Mouse (Mus musculus): Measurements from ENCODE around the gene Odf3. TPM values are rescaled to one million over a fixed set of nuclear protein-coding genes. Genes with fewer than 3 reads are reported as not detected.

Gene Odf3
- polyA plus RNA-seq, 1 experiment from 2014 or later: not detected

- TF ChIP-seq EP300 (optimal IDR thresholded peaks at IDR 0.05) (no peak), CTCF (IDR thresholded peaks at IDR 0.05; ENCODE audit: low read depth) (no peak)
- 83% methylated on average over 10 of the region's 10 CpGs for WGBS
- Histone ChIP-seq H3K27ac (replicated peaks) (no peak overlapping the region), H3K4me3 (ENCODE audit: low read depth, low read length) (no peak overlapping the region), H3K9me3 (ENCODE audit: control insufficient read depth, low read length) (no peaks in the 10 kb centered on the region), H3K27me3 (ENCODE audit: control insufficient read depth, insufficient read depth, low read length) (no peaks in the 10 kb centered on the region), H3K4me1 (replicated peaks; ENCODE audit: control insufficient read depth, insufficient read depth) (no peaks in the 10 kb centered on the region), H3K36me3 (ENCODE audit: control insufficient read depth, insufficient read depth, low read length) (no peaks in the 10 kb centered on the region), H3K4me2 (replicated peaks; ENCODE audit: low read depth) (no peak overlapping the region), H3K9ac (ENCODE audit: low read length) (no peak overlapping the region)
- no peak for DNase-seq (ENCODE audit: low spot score)
- ATAC-seq (ENCODE audit: low FRiP score, low TSS enrichment): no peak
Observed at GRCm38 (mm10) chr7:140846676-140847075, 929 bp upstream of the Odf3 start.

GRCm38 (mm10) chr7:140848591-140848990 lies 986 bp downstream of the Odf3 start:
- Histone ChIP-seq H3K9ac (ENCODE audit: low read length) (no peak overlapping the region), H3K4me2 (replicated peaks; ENCODE audit: low read depth) (no peak overlapping the region)
- WGBS: 90% methylated on average over 10 of the region's 10 CpGs

DNA sequence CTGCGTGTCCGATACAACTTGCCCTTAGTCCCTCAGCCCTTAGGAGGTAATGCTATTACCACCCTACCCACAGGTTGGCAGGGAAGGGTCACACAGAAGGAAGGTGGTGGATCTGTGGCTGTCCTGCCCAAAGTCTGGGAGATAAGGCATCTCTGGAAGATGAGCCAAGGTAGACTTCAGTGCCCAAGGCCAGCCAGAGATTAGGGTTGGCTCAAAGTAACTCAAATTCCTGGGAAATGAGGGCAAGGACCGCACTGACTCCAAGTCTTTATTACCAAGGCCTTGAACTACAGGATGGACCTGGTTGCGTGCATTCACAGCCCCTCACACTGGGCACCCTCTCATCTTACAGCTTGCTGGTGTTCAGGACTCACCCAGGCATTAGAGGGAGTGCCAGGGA lies 4.3 kb downstream of the Odf3 start:
- Histone ChIP-seq H3K4me1 (replicated peaks; ENCODE audit: control insufficient read depth, insufficient read depth) (0 out of 2 replicates have a peak, but pooled peaks cover 5% of the 10 kb centered on the region), H3K27ac (replicated peaks) (no peak overlapping the region), H3K27me3 (ENCODE audit: control insufficient read depth, insufficient read depth, low read length) (no peaks in the 10 kb centered on the region), H3K9ac (ENCODE audit: low read length) (no peak overlapping the region), H3K9me3 (ENCODE audit: control insufficient read depth, low read length) (no peaks in the 10 kb centered on the region), H3K36me3 (ENCODE audit: control insufficient read depth, insufficient read depth, low read length) (peaks cover 16% of the 10 kb centered on the region; the same call in 1 of the 2 replicates), H3K4me3 (ENCODE audit: low read depth, low read length) (no peak overlapping the region), H3K4me2 (replicated peaks; ENCODE audit: low read depth) (no peak overlapping the region)
- ATAC-seq (ENCODE audit: low FRiP score, low TSS enrichment) (no peak), DNase-seq (ENCODE audit: low spot score) (no peak)
- WGBS: 94% methylated on average over 4 of the region's 4 CpGs
- no peak for TF ChIP-seq EP300 (optimal IDR thresholded peaks at IDR 0.05)
- no peak for TF ChIP-seq CTCF (IDR thresholded peaks at IDR 0.05; ENCODE audit: low read depth)

More at GRCm38 (mm10) chr7:140848591-140848990, 986 bp downstream of the Odf3 start:
- DNase-seq (ENCODE audit: low spot score) (no peak), ATAC-seq (ENCODE audit: low FRiP score, low TSS enrichment) (no peak)
- Histone ChIP-seq H3K4me3 (ENCODE audit: low read depth, low read length) (no peak overlapping the region), H3K9me3 (ENCODE audit: control insufficient read depth, low read length) (no peaks in the 10 kb centered on the region), H3K27me3 (ENCODE audit: control insufficient read depth, insufficient read depth, low read length) (no peaks in the 10 kb centered on the region), H3K36me3 (ENCODE audit: control insufficient read depth, insufficient read depth, low read length) (peaks cover 9% of the 10 kb centered on the region; the same call in 1 of the 2 replicates), H3K27ac (replicated peaks) (no peak overlapping the region), H3K4me1 (replicated peaks; ENCODE audit: control insufficient read depth, insufficient read depth) (no peaks in the 10 kb centered on the region)
- TF ChIP-seq CTCF (IDR thresholded peaks at IDR 0.05; ENCODE audit: low read depth) (no peak), EP300 (optimal IDR thresholded peaks at IDR 0.05) (no peak)

- Histone ChIP-seq H3K9ac (ENCODE audit: low read length) (no peak overlapping the region), H3K4me3 (ENCODE audit: low read depth, low read length) (no peak overlapping the region), H3K36me3 (ENCODE audit: control insufficient read depth, insufficient read depth, low read length) (peaks cover 16% of the 10 kb centered on the region; the same call in 1 of the 2 replicates), H3K4me1 (replicated peaks; ENCODE audit: control insufficient read depth, insufficient read depth) (peaks cover 10% of the 10 kb centered on the region; the same call in 1 of the 2 replicates), H3K4me2 (replicated peaks; ENCODE audit: low read depth) (no peak overlapping the region), H3K27ac (replicated peaks) (no peak overlapping the region), H3K27me3 (ENCODE audit: control insufficient read depth, insufficient read depth, low read length) (no peaks in the 10 kb centered on the region), H3K9me3 (ENCODE audit: control insufficient read depth, low read length) (no peaks in the 10 kb centered on the region)
- no peak for ATAC-seq (ENCODE audit: low FRiP score, low TSS enrichment)
- no peak for DNase-seq (ENCODE audit: low spot score)
- no peak for TF ChIP-seq EP300 (optimal IDR thresholded peaks at IDR 0.05)
- no peak for TF ChIP-seq CTCF (IDR thresholded peaks at IDR 0.05; ENCODE audit: low read depth)
- whole genome bisulfite sequencing: 82% methylated on average over 9 of the region's 9 CpGs
Observed at GRCm38 (mm10) chr7:140853386-140853785, 5.8 kb downstream of the Odf3 start.

GRCm38 (mm10) chr7:140854483-140854882 lies 6.9 kb downstream of the Odf3 start:
- no peaks in the 10 kb centered on the region for H3K9me3 ChIP-seq (ENCODE audit: control insufficient read depth, low read length)
- DNase-seq (ENCODE audit: low spot score) (no peak), ATAC-seq (ENCODE audit: low FRiP score, low TSS enrichment) (no peak)
- WGBS: 92% methylated on average over 18 of the region's 18 CpGs
- H3K27ac ChIP-seq (replicated peaks): no peak overlapping the region
- TF ChIP-seq CTCF (IDR thresholded peaks at IDR 0.05; ENCODE audit: low read depth): no peak
- TF ChIP-seq EP300 (optimal IDR thresholded peaks at IDR 0.05): no peak
- no peaks in the 10 kb centered on the region for H3K27me3 ChIP-seq (ENCODE audit: control insufficient read depth, insufficient read depth, low read length)
- peaks cover 10% of the 10 kb centered on the region; the same call in 1 of the 2 replicates for H3K4me1 ChIP-seq (replicated peaks; ENCODE audit: control insufficient read depth, insufficient read depth)
- no peak overlapping the region for H3K4me3 ChIP-seq (ENCODE audit: low read depth, low read length)
- no peak overlapping the region for H3K4me2 ChIP-seq (replicated peaks; ENCODE audit: low read depth)
- H3K9ac ChIP-seq (ENCODE audit: low read length): no peak overlapping the region
- peaks cover 16% of the 10 kb centered on the region; the same call in 1 of the 2 replicates for H3K36me3 ChIP-seq (ENCODE audit: control insufficient read depth, insufficient read depth, low read length)

GRCm38 (mm10) chr7:140855181-140855580 lies 7.6 kb downstream of the Odf3 start:
- Histone ChIP-seq H3K36me3 (ENCODE audit: control insufficient read depth, insufficient read depth, low read length) (peaks cover 16% of the 10 kb centered on the region; the same call in 1 of the 2 replicates), H3K9ac (ENCODE audit: low read length) (peak overlapping the region; percentile 89), H3K4me3 (ENCODE audit: low read depth, low read length) (peak overlapping the region; percentile 78), H3K9me3 (ENCODE audit: control insufficient read depth, low read length) (no peaks in the 10 kb centered on the region), H3K27me3 (ENCODE audit: control insufficient read depth, insufficient read depth, low read length) (no peaks in the 10 kb centered on the region), H3K4me2 (replicated peaks; ENCODE audit: low read depth) (peak overlapping the region; percentile 80), H3K27ac (replicated peaks) (peak overlapping the region; percentile 98), H3K4me1 (replicated peaks; ENCODE audit: control insufficient read depth, insufficient read depth) (peaks cover 10% of the 10 kb centered on the region; the same call in 1 of the 2 replicates)
- DNase-seq (ENCODE audit: low spot score): no peak
- TF ChIP-seq CTCF (IDR thresholded peaks at IDR 0.05; ENCODE audit: low read depth) (no peak), EP300 (optimal IDR thresholded peaks at IDR 0.05) (no peak)
- WGBS: 65% methylated on average over 9 of the region's 9 CpGs
- ATAC-seq (ENCODE audit: low FRiP score, low TSS enrichment): no peak
